Mouse (Mus musculus) myocyte (in vitro differentiated cells): ENCODE data around the gene Ssbp3.

Experiments
- CEBPB ChIP-seq: IDR thresholded peaks from 2 replicates; pipeline ENCODE4 v1.6.1; 2011; ENCODE audit warnings: mild to moderate bottlenecking, moderate library complexity; ENCODE audit not compliant: poor library complexity, insufficient read depth, severe bottlenecking
- E2F4 ChIP-seq: IDR thresholded peaks from one replicate; pipeline ENCODE4 v1.6.1; 2011; ENCODE audit warnings: mild to moderate bottlenecking, control low read depth, moderate library complexity; ENCODE audit not compliant: insufficient read depth
- MAX ChIP-seq: IDR thresholded peaks from one replicate; pipeline ENCODE4 v1.6.1; 2011; ENCODE audit warnings: low read depth, mild to moderate bottlenecking, control low read depth
- MYOD1 ChIP-seq, 3 experiments: IDR thresholded peaks; one replicate each; pipeline ENCODE4 v1.6.1; 2011; ENCODE audit warnings: control low read depth in 2 of 3, low read depth in 2 of 3, mild to moderate bottlenecking in 2 of 3, moderate library complexity in 1 of 3; ENCODE audit not compliant: insufficient read length in 2 of 3, control insufficient read depth in 1 of 3
- MYOG ChIP-seq, 3 experiments: IDR thresholded peaks; one replicate each; pipeline ENCODE4 v1.6.1; 2011; ENCODE audit warnings: control low read depth in 2 of 3, low read depth in 2 of 3, mild to moderate bottlenecking in 2 of 3; ENCODE audit not compliant: insufficient read length in 2 of 3, control insufficient read depth in 1 of 3, insufficient read depth in 1 of 3
- POLR2A ChIP-seq: IDR thresholded peaks from one replicate; pipeline ENCODE4 v1.6.1; 2011; ENCODE audit warnings: low read depth, mild to moderate bottlenecking, control low read depth, moderate library complexity; ENCODE audit not compliant: insufficient read length
- POLR2AphosphoS2 ChIP-seq: IDR thresholded peaks from one replicate; pipeline ENCODE4 v1.6.1; 2011; ENCODE audit warnings: low read depth, control low read depth; ENCODE audit not compliant: insufficient read length
- REST ChIP-seq: IDR thresholded peaks from one replicate; pipeline ENCODE4 v1.6.1; 2011; ENCODE audit warnings: mild to moderate bottlenecking, control low read depth, moderate library complexity; ENCODE audit not compliant: insufficient read depth, insufficient read length
- SRF ChIP-seq: IDR thresholded peaks from one replicate; pipeline ENCODE4 v1.6.1; 2011; ENCODE audit warnings: low read depth; ENCODE audit not compliant: control insufficient read depth, insufficient read length
- TCF12 ChIP-seq: IDR thresholded peaks from one replicate; pipeline ENCODE4 v1.6.1; 2011; ENCODE audit warnings: mild to moderate bottlenecking, control low read depth; ENCODE audit not compliant: poor library complexity, insufficient read depth, severe bottlenecking
- TCF3 ChIP-seq: IDR thresholded peaks from one replicate; pipeline ENCODE4 v1.6.1; 2011; ENCODE audit warnings: low read depth, control low read depth; ENCODE audit not compliant: insufficient read length
- USF1 ChIP-seq: IDR thresholded peaks from one replicate; pipeline ENCODE4 v1.6.1; 2011; ENCODE audit warnings: low read depth, mild to moderate bottlenecking, control low read depth, moderate library complexity

DNA sequence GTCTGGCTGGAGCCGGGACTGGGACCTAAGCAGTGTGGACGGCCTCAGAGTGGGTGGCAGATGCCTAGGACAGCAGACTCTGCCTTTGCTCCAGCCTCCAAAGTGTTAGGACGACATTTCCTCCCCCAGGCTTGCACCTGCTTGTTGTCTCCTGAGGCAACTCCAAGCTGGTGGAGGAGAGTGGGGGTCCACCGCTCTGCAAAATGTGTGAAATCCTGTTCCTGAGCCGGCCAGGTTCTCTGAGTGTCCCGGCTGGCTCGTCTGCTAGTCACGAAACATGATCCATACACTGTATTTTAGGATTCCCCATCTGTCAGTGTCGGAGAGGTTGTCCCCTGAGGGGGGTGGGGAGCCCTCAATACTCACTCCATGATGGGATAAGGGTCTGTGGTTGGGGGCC is 53.9 kb downstream of the Ssbp3 start:
- TF ChIP-seq POLR2A (no peak), TCF3 (no peak), MYOG (IDR thresholded peaks at IDR 0.05; ENCODE audit: control insufficient read depth in 1 of 3, insufficient read depth in 1 of 3, insufficient read length in 2 of 3, low read depth in 2 of 3) (no peak), MAX (no peak), SRF (no peak), E2F4 (no peak), USF1 (no peak), MYOD1 (IDR thresholded peaks at IDR 0.05; ENCODE audit: control insufficient read depth in 1 of 3, insufficient read length in 2 of 3, low read depth in 2 of 3) (peak in 1 of 3 experiments; percentile 2), POLR2AphosphoS2 (no peak), TCF12 (no peak), CEBPB (no peak), REST (no peak)
